Mouse (Mus musculus): ENCODE measurements at regions not wholly inside any gene's neighbourhood (a gene's known extent, or its start where the extent isn't known, plus 50 kb on each side); places are given as distances from the start of the nearest gene placed in this dataset.

DNA sequence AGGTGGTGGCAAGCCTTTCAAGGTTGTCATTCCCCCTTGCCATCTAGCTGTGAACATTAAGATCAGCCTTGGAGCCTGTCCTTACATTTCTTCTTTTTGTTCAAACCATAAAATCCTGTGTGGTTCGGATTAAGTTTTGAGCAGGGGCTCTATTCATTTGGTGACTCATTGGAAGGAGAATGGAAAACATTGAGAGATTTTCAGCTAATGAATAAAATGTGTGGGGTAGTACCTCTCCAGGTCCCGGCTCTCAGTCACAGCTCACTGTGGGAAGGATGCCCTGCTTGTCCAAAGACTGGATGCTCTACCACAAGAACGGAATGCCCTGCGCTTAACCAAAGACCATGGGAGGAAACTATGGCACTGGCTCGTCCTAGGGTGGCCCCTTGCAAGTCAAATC lies 56.3 kb upstream of the Cd44 start:
- TF ChIP-seq CTCF (IDR thresholded peaks at IDR 0.05; ENCODE audit: low read depth, low read length) = no peak
- TF ChIP-seq POLR2A (IDR thresholded peaks at IDR 0.05; ENCODE audit: extremely low read depth, insufficient read depth, low read length) = no peak
